29 mouse cellular contexts compared by ENCODE assay signal in the genomic region with DNA sequence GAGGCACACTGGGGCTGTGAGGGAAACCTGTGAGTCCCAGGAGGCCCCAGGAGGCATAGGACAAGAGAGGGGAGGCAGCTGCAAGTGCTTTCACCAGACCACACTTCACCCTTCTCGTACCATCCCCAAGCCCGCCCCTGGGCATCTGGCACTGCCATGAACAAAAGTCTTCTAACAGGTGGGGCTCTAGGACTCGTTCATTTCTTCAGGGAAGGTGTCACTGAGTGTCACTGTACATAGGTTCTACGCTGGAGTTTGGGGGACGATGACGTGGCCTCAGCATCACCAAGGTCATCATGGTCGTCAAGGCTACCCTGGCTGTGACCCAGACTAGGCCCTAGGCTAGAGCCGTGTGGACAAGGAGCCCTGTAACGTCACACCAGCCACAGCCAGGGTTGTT. TPM values are rescaled to one million over a fixed set of nuclear protein-coding genes. Genes with fewer than 3 reads are reported as not detected.
DNase-seq lines count a peak whose midpoint lies in the region; ATAC-seq and TF ChIP-seq lines count a peak whose summit lies in the region.
"Had no signal": no experiment of that assay in that cellular context is flagged by ENCODE, and none has a peak within 500 bp of the region (broad histone marks: within the 10 kb centered on the region; RNA-seq: fewer than 3 reads in every experiment).

No protein-coding gene starts in this region.

- intact Hi-C loops in heart, postnatal 14 days (cut with DNase I): no loop called here

- peaks cover 5% of the 10 kb centered on the region; the same call in 1 of the 2 replicates for H3K4me1 ChIP-seq in kidney, postnatal 0 days (replicated peaks; ENCODE audit: insufficient read depth, low read length)
- H3K4me1 ChIP-seq in lung, embryonic 15.5 days: peaks cover 44% of the 10 kb centered on the region
- H3K4me1 ChIP-seq in midbrain, embryonic 11.5 days (ENCODE audit: control insufficient read depth, insufficient read depth, low read length): no peaks in the 10 kb centered on the region
- no peaks in the 10 kb centered on the region for H3K4me1 ChIP-seq in midbrain, embryonic 16.5 days (ENCODE audit: control insufficient read depth, insufficient read depth, low read length)
- H3K4me1 ChIP-seq: forebrain, embryonic 13.5 days had no signal

- no peaks in the 10 kb centered on the region for H3K36me3 ChIP-seq in kidney, postnatal 0 days (ENCODE audit: insufficient read depth, low read length)
- no peaks in the 10 kb centered on the region for H3K36me3 ChIP-seq in lung, embryonic 15.5 days
- H3K36me3 ChIP-seq in midbrain, embryonic 11.5 days (ENCODE audit: control insufficient read depth, insufficient read depth, low read length): no peaks in the 10 kb centered on the region
- H3K36me3 ChIP-seq in midbrain, embryonic 16.5 days (ENCODE audit: control insufficient read depth, insufficient read depth, low read length): no peaks in the 10 kb centered on the region
- H3K36me3 ChIP-seq: embryonic facial prominence, embryonic 10.5 days; embryonic facial prominence, embryonic 12.5 days; G1E had no signal

- 86% methylated on average over 9 of the region's 9 CpGs for WGBS in kidney, postnatal 0 days
- WGBS in lung, embryonic 15.5 days: 79% methylated on average over 9 of the region's 9 CpGs
- WGBS in midbrain, embryonic 11.5 days: 90% methylated on average over 9 of the region's 9 CpGs
- 87% methylated on average over 9 of the region's 9 CpGs for WGBS in midbrain, embryonic 16.5 days

- no peak overlapping the region for H3K9ac ChIP-seq in kidney, postnatal 0 days (ENCODE audit: low read depth, low read length)
- H3K9ac ChIP-seq in lung, embryonic 15.5 days: no peak overlapping the region
- no peak overlapping the region for H3K9ac ChIP-seq in midbrain, embryonic 11.5 days (ENCODE audit: low read length)
- no peak overlapping the region for H3K9ac ChIP-seq in midbrain, embryonic 16.5 days (ENCODE audit: low read depth, low read length)
- H3K9ac ChIP-seq: embryonic facial prominence, embryonic 12.5 days; forebrain, embryonic 13.5 days had no signal

- DNase-seq in heart, adult 11 months: peak; percentile 85
- no peak for DNase-seq in heart, postnatal 14 days
- DNase-seq in kidney, postnatal 0 days (ENCODE audit: low spot score): no peak
- DNase-seq in kidney, adult 9 months: no peak
- no peak for DNase-seq in lung, postnatal 25 days (ENCODE audit: low spot score)
- peak; percentile 68 for DNase-seq in midbrain, embryonic 11.5 days (ENCODE audit: low spot score, missing footprints)
- DNase-seq: adrenal gland, adult 8-10 months; adrenal gland, postnatal 14 days; adrenal gland, postnatal 36 days; B cell, adult 2 months; cerebellum, adult 11-12 months; cerebellum, adult 2 months; cerebellum, adult 9-10 months; cerebellum, postnatal 10 days; cerebellum, postnatal 25 days had no signal

- no peak for ATAC-seq in kidney, postnatal 0 days (replicated peaks; ENCODE audit: low FRiP score, low read depth)
- ATAC-seq in lung, embryonic 15.5 days (ENCODE audit: borderline replicate concordance, extremely low read depth, low FRiP score, low TSS enrichment): no peak
- no peak for ATAC-seq in midbrain, embryonic 11.5 days (ENCODE audit: low FRiP score)
- ATAC-seq in midbrain, embryonic 16.5 days: no peak
- ATAC-seq: activated CD4-positive, CD25-positive, alpha-beta regulatory T cell, adult 4 months; CD4-positive, CD25-positive, alpha-beta regulatory T cell, adult 4 months; forebrain, embryonic 13.5 days; Patski had no signal

- no peaks in the 10 kb centered on the region for H3K27me3 ChIP-seq in kidney, postnatal 0 days (ENCODE audit: insufficient read depth, low read length)
- peaks cover 12% of the 10 kb centered on the region; the same call in 1 of the 2 replicates for H3K27me3 ChIP-seq in lung, embryonic 15.5 days
- H3K27me3 ChIP-seq in midbrain, embryonic 11.5 days (ENCODE audit: control insufficient read depth, insufficient read depth, low read length): no peaks in the 10 kb centered on the region
- 0 out of 2 replicates have a peak, but pooled peaks cover 3% of the 10 kb centered on the region for H3K27me3 ChIP-seq in midbrain, embryonic 16.5 days (ENCODE audit: control insufficient read depth, insufficient read depth, low read depth, low read length)
- H3K27me3 ChIP-seq: Patski had no signal

- H3K9me3 ChIP-seq in kidney, postnatal 0 days (replicated peaks; ENCODE audit: low read length): no peaks in the 10 kb centered on the region
- no peaks in the 10 kb centered on the region for H3K9me3 ChIP-seq in lung, embryonic 15.5 days
- H3K9me3 ChIP-seq in midbrain, embryonic 11.5 days (ENCODE audit: control insufficient read depth, low read length): no peaks in the 10 kb centered on the region
- H3K9me3 ChIP-seq in midbrain, embryonic 16.5 days (replicated peaks; ENCODE audit: control insufficient read depth, low read length, poor library complexity, severe bottlenecking): no peaks in the 10 kb centered on the region
- H3K9me3 ChIP-seq: embryonic facial prominence, embryonic 10.5 days; embryonic facial prominence, embryonic 12.5 days; forebrain, embryonic 13.5 days had no signal

- H3K4me3 ChIP-seq in kidney, postnatal 0 days (replicated peaks; ENCODE audit: low read depth, low read length): no peak overlapping the region
- no peak overlapping the region for H3K4me3 ChIP-seq in lung, embryonic 15.5 days
- H3K4me3 ChIP-seq in midbrain, embryonic 11.5 days (ENCODE audit: low read depth, low read length): no peak overlapping the region
- no peak overlapping the region for H3K4me3 ChIP-seq in midbrain, embryonic 16.5 days (ENCODE audit: low read depth, low read length)
- H3K4me3 ChIP-seq: embryonic facial prominence, embryonic 10.5 days; embryonic facial prominence, embryonic 12.5 days; forebrain, embryonic 13.5 days had no signal

- TF ChIP-seq CTCF in kidney, postnatal 0 days (IDR thresholded peaks at IDR 0.05; ENCODE audit: low read depth): no peak

- H3K27ac ChIP-seq in kidney, postnatal 0 days: 0 out of 2 replicates have a peak overlapping the region, but pooled peaks have one; percentile 13
- peak overlapping the region; percentile 41 for H3K27ac ChIP-seq in lung, embryonic 15.5 days
- H3K27ac ChIP-seq in midbrain, embryonic 11.5 days (ENCODE audit: low read depth, low read length): no peak overlapping the region
- no peak overlapping the region for H3K27ac ChIP-seq in midbrain, embryonic 16.5 days (ENCODE audit: low read length)
- H3K27ac ChIP-seq: embryonic facial prominence, embryonic 10.5 days; embryonic facial prominence, embryonic 12.5 days; forebrain, embryonic 13.5 days had no signal

- no peak overlapping the region for H3K4me2 ChIP-seq in kidney, postnatal 0 days (ENCODE audit: low read length)
- no peak overlapping the region for H3K4me2 ChIP-seq in lung, embryonic 15.5 days
- no peak overlapping the region for H3K4me2 ChIP-seq in midbrain, embryonic 11.5 days
- H3K4me2 ChIP-seq in midbrain, embryonic 16.5 days (ENCODE audit: low read length): no peak overlapping the region
- H3K4me2 ChIP-seq: embryonic facial prominence, embryonic 12.5 days; forebrain, embryonic 13.5 days had no signal

RNA-seq across cellular contexts. Expression of a gene that starts 16.4 kb away (rescaled TPM):
- total RNA-seq in heart, postnatal 14 days (2021): not detected
- not detected in 2 replicates for polyA plus RNA-seq in kidney, postnatal 0 days (2015; fragmentation: Nextera tagmentation; extraction: Ambion mirVana)
- not detected in 2 replicates for polyA plus RNA-seq in lung, embryonic 15.5 days (2015; fragmentation: Nextera tagmentation; extraction: Ambion mirVana)
- not detected in 2 replicates for polyA plus RNA-seq in midbrain, embryonic 11.5 days (2014; fragmentation: Nextera tagmentation; extraction: Ambion mirVana)
- polyA plus RNA-seq in midbrain, embryonic 16.5 days (2015; fragmentation: Nextera tagmentation; extraction: Ambion mirVana): not detected in 2 replicates
- total RNA-seq: adrenal gland, adult 18-20 months; adrenal gland, adult 8-10 months; adrenal gland, postnatal 14 days; adrenal gland, postnatal 36 days; CH12.LX; G1E had no signal
- polyA plus RNA-seq: activated CD4-positive, CD25-positive, alpha-beta regulatory T cell, adult 4 months; CD4-positive, CD25-positive, alpha-beta regulatory T cell, adult 4 months; cerebellum, adult 2 months; cortical plate, adult 2 months; embryonic facial prominence, embryonic 10.5 days; embryonic facial prominence, embryonic 12.5 days; embryonic facial prominence, embryonic 14.5 days; forebrain, embryonic 11.5 days; forebrain, embryonic 13.5 days; G1E; Patski had no signal

RNA-seq across cellular contexts. Expression of a gene that starts 50.9 kb away (rescaled TPM):
- total RNA-seq in heart, postnatal 14 days (2021): 10 to 100 TPM; 74.4 to 93.8 TPM
- polyA plus RNA-seq in kidney, postnatal 0 days (2015; fragmentation: Nextera tagmentation; extraction: Ambion mirVana): 13.4 and 14.9 TPM in 2 replicates
- 15.9 and 17.3 TPM in 2 replicates for polyA plus RNA-seq in lung, embryonic 15.5 days (2015; fragmentation: Nextera tagmentation; extraction: Ambion mirVana)
- 11.0 and 16.3 TPM in 2 replicates for polyA plus RNA-seq in midbrain, embryonic 11.5 days (2014; fragmentation: Nextera tagmentation; extraction: Ambion mirVana)
- 32.0 and 37.6 TPM in 2 replicates for polyA plus RNA-seq in midbrain, embryonic 16.5 days (2015; fragmentation: Nextera tagmentation; extraction: Ambion mirVana)

Comparison
In these comparisons a context has a peak if more than half of its experiments do, and no peak if none do; other contexts are left out.
1. DNase-seq: peak in heart, adult 11 months (single experiment) and midbrain, embryonic 11.5 days (single experiment); none in heart, postnatal 14 days (0 of 2), kidney, postnatal 0 days (single experiment), kidney, adult 9 months (single experiment) and lung, postnatal 25 days (single experiment).
2. H3K27ac ChIP-seq: peak in kidney, postnatal 0 days (single experiment) and lung, embryonic 15.5 days (single experiment); none in midbrain, embryonic 11.5 days (single experiment) and midbrain, embryonic 16.5 days (single experiment).